Mouse (Mus musculus) C2C12 (cell line): ENCODE measurements around the gene Uqcc1. TPM values are rescaled to one million over a fixed set of nuclear protein-coding genes. Genes with fewer than 3 reads are reported as not detected.

Source experiments
- H3K27me3 ChIP-seq: one replicate; pipeline ENCODE4 v1.6.1; 2011; ENCODE audit not compliant: control insufficient read depth, insufficient read depth, insufficient read length
- H3K36me3 ChIP-seq: one replicate; pipeline ENCODE4 v1.6.1; 2011; ENCODE audit not compliant: control insufficient read depth, insufficient read depth
- H3K4me3 ChIP-seq: one replicate; pipeline ENCODE4 v1.5.1; 2011; ENCODE audit warnings: mild to moderate bottlenecking, control low read depth; ENCODE audit not compliant: poor library complexity, insufficient read depth, severe bottlenecking
- H3K79me2 ChIP-seq: one replicate; pipeline ENCODE4 v1.6.1; 2011; ENCODE audit not compliant: control insufficient read depth, insufficient read depth
- H3K79me3 ChIP-seq: one replicate; pipeline ENCODE4 v1.6.1; 2011; ENCODE audit warnings: low read depth, control low read depth
- H3ac ChIP-seq: one replicate; pipeline ENCODE3; 2011; ENCODE audit warnings: low read depth; ENCODE audit not compliant: control insufficient read depth, insufficient read length
- CEBPB ChIP-seq: IDR thresholded peaks from one replicate; pipeline ENCODE4 v1.6.1; 2011; ENCODE audit warnings: low read depth, mild to moderate bottlenecking, control low read depth, moderate library complexity
- CTCF ChIP-seq: IDR thresholded peaks from one replicate; pipeline ENCODE4 v1.5.1; 2011; ENCODE audit not compliant: control insufficient read depth, insufficient read depth, insufficient read length
- FOSL1 ChIP-seq: IDR thresholded peaks from one replicate; pipeline ENCODE4 v1.8.0; 2011; ENCODE audit warnings: mild to moderate bottlenecking, low read length; ENCODE audit not compliant: poor library complexity, insufficient read depth, severe bottlenecking
- MAX ChIP-seq: IDR thresholded peaks from one replicate; pipeline ENCODE4 v1.6.1; 2011; ENCODE audit warnings: mild to moderate bottlenecking, control low read depth
- MYOD1 ChIP-seq: IDR thresholded peaks from one replicate; pipeline ENCODE4 v1.6.1; 2011; ENCODE audit warnings: low read depth; ENCODE audit not compliant: control insufficient read depth, insufficient read length
- MYOG ChIP-seq: IDR thresholded peaks from one replicate; pipeline ENCODE4 v1.6.1; 2011; ENCODE audit not compliant: control insufficient read depth, insufficient read length; ENCODE audit errors: extremely low read depth
- USF1 ChIP-seq: IDR thresholded peaks from one replicate; pipeline ENCODE4 v1.6.1; 2011; ENCODE audit warnings: low read depth, mild to moderate bottlenecking, control low read depth, moderate library complexity
- polyA plus RNA-seq: library from polyadenylated mRNA; unstranded; fragments of >200 nt; fragmentation: generic; extraction: Trizol; gene quantifications from one replicate; pipeline ENCODE4 v1.2.1, GENCODE M21; 2012; ENCODE audit warnings: missing spikeins

Uqcc1 gene
- polyA plus RNA-seq, 1 experiment, result 47.6 TPM

DNA sequence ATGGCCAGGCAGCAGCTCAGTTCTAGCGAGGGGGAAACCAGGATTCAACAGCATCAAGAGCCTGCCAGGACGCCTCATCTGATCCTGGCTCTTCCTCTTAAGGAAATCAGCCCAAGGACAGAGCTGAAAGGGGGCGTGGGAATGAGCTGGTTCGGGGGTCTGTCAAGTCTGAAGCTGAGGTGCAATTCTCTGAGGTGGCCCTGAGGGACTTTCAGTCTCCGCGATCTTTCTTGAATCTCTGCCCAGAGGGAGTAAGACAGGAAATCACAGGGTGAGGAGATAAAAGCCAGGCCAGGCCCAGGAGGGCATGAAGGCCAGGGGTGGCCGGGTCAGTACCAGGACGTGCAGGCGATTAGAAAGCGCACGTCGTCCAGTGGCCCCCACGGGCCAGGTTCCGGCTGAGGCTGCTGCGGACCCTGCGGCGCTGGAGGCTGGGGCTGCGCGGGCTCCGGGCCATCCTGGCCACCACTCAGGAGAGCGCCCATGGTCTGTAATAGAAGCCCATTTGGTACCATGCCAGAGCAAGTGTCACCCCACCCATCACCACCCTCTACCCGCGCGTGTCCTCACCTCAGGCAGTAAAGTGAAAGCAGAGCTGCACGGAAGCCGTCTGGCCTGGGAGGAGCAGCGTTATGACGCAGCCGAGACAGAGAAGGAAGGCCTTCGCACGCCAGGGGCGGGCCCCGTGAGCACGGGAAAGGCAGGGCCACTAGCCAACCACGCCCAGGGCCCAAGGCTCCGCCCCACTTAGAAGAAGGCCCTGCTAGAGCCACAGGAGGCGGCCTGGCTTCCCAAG is 111.3 kb downstream of the Uqcc1 start:
- Histone ChIP-seq H3ac (peak overlapping the region; percentile 96), H3K79me2 (peaks cover 52% of the 10 kb centered on the region), H3K27me3 (no peaks in the 10 kb centered on the region), H3K4me3 (peak overlapping the region; percentile 54), H3K79me3 (peaks cover 24% of the 10 kb centered on the region), H3K36me3 (peaks cover 50% of the 10 kb centered on the region)
- TF ChIP-seq MYOD1, result no peak
- TF ChIP-seq MYOG, result no peak
- TF ChIP-seq MAX, result peak; percentile 84
- no peak for TF ChIP-seq CTCF

DNA sequence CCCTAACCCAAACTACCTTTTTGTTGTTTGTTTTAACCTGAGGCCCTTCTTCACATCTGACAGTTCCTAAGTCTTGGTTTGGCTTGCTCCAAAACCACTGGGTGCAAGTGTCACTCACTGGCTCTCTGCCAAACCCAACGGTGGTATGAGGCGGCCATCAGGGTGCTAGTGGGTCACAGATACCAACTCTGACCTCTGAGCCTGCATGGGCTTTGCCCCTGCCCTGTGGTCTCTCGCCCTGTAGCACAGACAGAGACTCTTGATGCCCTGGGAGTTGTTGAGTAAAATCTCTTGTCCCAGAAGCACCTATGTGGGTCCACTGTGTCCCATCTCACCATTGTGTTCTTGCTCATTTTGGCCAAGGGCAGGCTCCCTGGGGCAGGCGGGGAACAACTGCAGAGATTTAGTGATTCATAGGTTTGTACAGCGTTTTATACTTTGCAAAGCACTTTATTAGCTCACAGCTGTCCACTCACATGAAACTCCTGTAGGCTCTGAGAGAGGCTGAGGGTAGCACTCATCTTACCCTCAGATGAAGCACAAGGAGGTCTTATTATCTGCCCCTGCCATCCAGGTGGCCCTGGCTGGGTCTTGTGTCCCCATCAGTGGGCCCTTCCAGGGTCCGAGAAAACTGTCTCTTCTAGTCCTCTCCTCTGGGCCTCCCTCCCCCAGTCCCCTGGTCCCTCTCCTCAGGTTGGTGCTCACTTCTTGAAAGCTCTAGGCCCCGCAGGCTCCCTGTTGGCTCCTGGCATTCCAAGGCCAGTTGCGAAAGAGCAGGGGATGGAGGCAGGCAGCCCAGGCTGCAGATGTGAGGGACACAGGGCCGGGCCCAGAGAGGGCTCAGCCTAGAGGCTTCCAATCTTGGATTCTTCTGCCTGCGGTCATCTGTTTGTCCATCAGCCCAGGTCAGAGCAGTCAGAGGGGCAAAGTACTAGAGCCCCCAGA is 112.5 kb downstream of the Uqcc1 start:
- Histone ChIP-seq H3K36me3 (peaks cover 38% of the 10 kb centered on the region), H3ac (peak overlapping the region; percentile 10), H3K79me3 (peaks cover 13% of the 10 kb centered on the region), H3K27me3 (no peaks in the 10 kb centered on the region), H3K4me3 (peak overlapping the region; percentile 54), H3K79me2 (peaks cover 40% of the 10 kb centered on the region)
- TF ChIP-seq MAX (no peak), CTCF (no peak), USF1 (no peak), MYOD1 (no peak), CEBPB (peak; percentile 94), FOSL1 (no peak)

DNA sequence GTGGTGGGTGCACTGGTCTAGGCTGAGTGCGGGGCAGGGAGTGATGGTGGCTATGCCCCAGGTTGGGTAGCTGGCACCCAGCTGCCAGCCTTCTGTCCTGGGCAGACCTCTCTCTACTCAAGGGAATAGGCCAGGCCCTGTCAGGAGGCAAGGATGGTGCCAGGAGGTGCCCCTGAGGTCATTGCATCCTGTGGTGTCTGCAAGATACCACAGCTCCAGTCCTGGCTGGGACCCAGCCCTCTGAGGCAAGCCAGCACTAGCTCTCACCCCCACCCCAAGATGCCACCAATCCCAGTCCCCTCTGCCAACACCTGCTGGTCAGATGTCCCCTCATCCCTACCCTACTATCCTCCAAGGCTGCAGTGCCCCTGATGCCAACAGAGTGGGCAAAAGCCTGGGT is 113.9 kb downstream of the Uqcc1 start:
- no peak overlapping the region for H3ac ChIP-seq
- TF ChIP-seq CTCF, result no peak
- TF ChIP-seq MYOD1, result no peak
- TF ChIP-seq USF1, result no peak
- no peak for TF ChIP-seq MYOG
- TF ChIP-seq FOSL1, result no peak
- no peak for TF ChIP-seq CEBPB
- TF ChIP-seq MAX, result no peak
- H3K36me3 ChIP-seq, result peaks cover 24% of the 10 kb centered on the region
- H3K79me2 ChIP-seq, result peaks cover 26% of the 10 kb centered on the region
- peaks cover 6% of the 10 kb centered on the region for H3K79me3 ChIP-seq
- no peak overlapping the region for H3K4me3 ChIP-seq
- no peaks in the 10 kb centered on the region for H3K27me3 ChIP-seq

DNA sequence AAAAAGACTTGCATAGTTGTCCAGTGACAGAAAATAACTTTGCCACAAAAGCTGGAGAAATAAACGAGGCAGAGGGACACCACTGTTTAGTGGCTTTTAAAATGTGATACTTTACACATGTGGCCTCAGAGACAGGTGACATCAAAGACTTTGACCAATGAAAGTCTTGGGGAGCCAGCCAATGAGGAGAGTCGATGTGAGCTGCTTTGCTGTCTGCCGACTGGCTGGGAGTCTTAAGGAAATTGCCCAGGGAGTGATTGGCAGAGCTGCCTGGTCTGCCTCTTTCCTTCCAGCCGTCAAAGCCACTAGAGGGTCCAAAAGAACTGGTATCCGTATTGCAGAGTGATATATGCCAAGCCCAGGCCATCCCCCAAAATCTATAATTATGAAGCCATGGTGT is 115.3 kb downstream of the Uqcc1 start:
- Histone ChIP-seq H3K27me3 (no peaks in the 10 kb centered on the region), H3K36me3 (peaks cover 11% of the 10 kb centered on the region), H3K79me2 (peaks cover 21% of the 10 kb centered on the region), H3K79me3 (peaks cover 3% of the 10 kb centered on the region), H3K4me3 (no peak overlapping the region), H3ac (no peak overlapping the region)
- TF ChIP-seq MYOD1 (no peak), CTCF (no peak), CEBPB (no peak), USF1 (no peak), MYOG (no peak), FOSL1 (no peak), MAX (no peak)

DNA sequence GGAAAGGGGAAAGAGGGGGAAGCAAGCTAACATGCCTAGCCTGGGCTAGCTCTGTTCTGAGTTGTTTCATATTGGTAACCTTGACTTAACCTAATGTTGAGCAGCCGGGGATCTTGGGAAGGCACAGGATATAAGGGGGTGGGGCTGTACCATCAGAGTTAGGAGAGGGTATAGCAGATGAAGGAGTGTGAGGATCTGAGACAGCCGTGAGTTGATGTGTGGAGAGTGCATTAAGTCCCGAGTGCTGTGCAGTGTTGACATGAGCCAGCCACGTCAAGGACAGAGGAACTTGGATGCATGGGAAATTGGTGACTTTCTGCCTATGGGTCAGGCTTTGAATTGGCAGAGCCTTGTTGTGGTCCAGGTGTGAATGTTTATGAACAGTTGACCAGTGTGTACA is 117.5 kb downstream of the Uqcc1 start:
- H3K79me2 ChIP-seq, result peaks cover 3% of the 10 kb centered on the region
- TF ChIP-seq MYOG (no peak), CEBPB (no peak), MYOD1 (no peak), USF1 (no peak), FOSL1 (no peak), MAX (no peak), CTCF (no peak)
- H3K4me3 ChIP-seq, result no peak overlapping the region
- H3K79me3 ChIP-seq, result peaks cover under 1% of the 10 kb centered on the region
- no peaks in the 10 kb centered on the region for H3K27me3 ChIP-seq
- peaks cover 4% of the 10 kb centered on the region for H3K36me3 ChIP-seq
- no peak overlapping the region for H3ac ChIP-seq
